5 mouse cellular contexts compared by ENCODE assay signal in the genomic region with DNA sequence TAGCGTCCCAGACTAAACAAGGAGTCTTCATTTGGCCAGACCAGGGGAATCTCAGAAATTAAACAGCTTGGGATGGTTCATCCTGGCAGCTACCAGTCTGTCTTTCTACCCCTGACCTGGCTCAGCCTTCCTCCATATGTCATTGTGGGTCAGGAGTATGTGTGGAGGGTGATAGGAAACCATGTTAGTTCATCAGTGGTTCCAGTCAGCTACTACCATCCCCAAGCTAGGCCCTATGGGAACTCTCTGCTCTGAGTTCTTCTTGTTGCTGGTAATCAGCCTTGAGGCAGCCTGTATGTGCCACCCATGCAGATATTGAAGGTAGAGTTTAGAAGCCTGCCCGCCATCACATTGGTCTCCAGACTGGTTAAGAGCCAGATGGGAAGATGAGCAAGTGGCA.
"Had no signal": no experiment of that assay in that cellular context is flagged by ENCODE, and none has a peak within 500 bp of the region (broad histone marks: within the 10 kb centered on the region; RNA-seq: fewer than 3 reads in every experiment).

No protein-coding gene starts in this region.

- DNase-seq: kidney, adult 2 months; left cerebral cortex, postnatal 4 days; right cerebral cortex, adult 18-20 months; right cerebral cortex, postnatal 25 days; thymus, postnatal 14 days had no signal
